Mouse (Mus musculus) liver, embryonic 16.5 days (tissue): Measurements from ENCODE around the gene Spo11. TPM values are rescaled to one million over a fixed set of nuclear protein-coding genes. Genes with fewer than 3 reads are reported as not detected.

Source experiments
- ATAC-seq: fragments of 200-750 bp; cut with Nextera tagmentation; 2 replicates; pipeline ENCODE4 v1.8.0; 2017; ENCODE audit warnings: low read depth, mild to moderate bottlenecking, moderate number of reproducible peaks, moderate library complexity
- H3K27ac ChIP-seq: fragments of 300-500 bp; sonication (generic); 2 replicates; pipeline ENCODE4 v1.5.1; 2014; ENCODE audit warnings: mild to moderate bottlenecking, low read length
- H3K27me3 ChIP-seq: fragments of 300-500 bp; sonication (generic); 2 replicates; pipeline ENCODE4 v1.6.1; 2014; ENCODE audit warnings: low read depth, low read length, mixed read lengths; ENCODE audit not compliant: control insufficient read depth, insufficient read depth
- H3K36me3 ChIP-seq: fragments of 300-500 bp; sonication (generic); 2 replicates; pipeline ENCODE4 v1.6.1; 2014; ENCODE audit warnings: mild to moderate bottlenecking; ENCODE audit not compliant: control insufficient read depth, insufficient read depth
- H3K4me1 ChIP-seq: fragments of 300-500 bp; sonication (generic); 2 replicates; pipeline ENCODE4 v1.6.1; 2014; ENCODE audit warnings: low read depth, low read length, mixed read lengths; ENCODE audit not compliant: control insufficient read depth
- H3K4me2 ChIP-seq: fragments of 300-500 bp; sonication (generic); 2 replicates; pipeline ENCODE4 v1.6.1; 2014; ENCODE audit warnings: low read depth, low read length, mixed read lengths
- H3K4me3 ChIP-seq: fragments of 300-500 bp; sonication (generic); 2 replicates; pipeline ENCODE4 v1.5.1; 2014; ENCODE audit warnings: low read depth, mild to moderate bottlenecking, low read length
- H3K9ac ChIP-seq: fragments of 300-500 bp; sonication (generic); 2 replicates; pipeline ENCODE4 v1.6.1; 2014; ENCODE audit warnings: low read depth, low read length
- H3K9me3 ChIP-seq: fragments of 300-500 bp; sonication (generic); replicated peaks from 2 replicates; pipeline ENCODE4 v1.6.1; 2016; ENCODE audit warnings: low read length; ENCODE audit not compliant: control insufficient read depth
- WGBS: fragments of 180-500 bp; shearing (Covaris S2); extraction: QIAGEN DNeasy Blood & Tissue Kit; methylation state at CpG from one replicate; pipeline ENCODE4 v1.1.7; 2014; ENCODE audit not compliant: insufficient replicate concordance; 5-methylcytosine and 5-hydroxymethylcytosine counted together
- polyA plus RNA-seq: library from polyadenylated mRNA; unstranded; fragments of >200 nt; fragmentation: Nextera tagmentation; extraction: Ambion mirVana; gene quantifications from 2 replicates; pipeline ENCODE4 v1.2.1, GENCODE M21; 2015

Gene Spo11
- polyA plus RNA-seq, 1 experiment from 2014 or later: not detected

DNA sequence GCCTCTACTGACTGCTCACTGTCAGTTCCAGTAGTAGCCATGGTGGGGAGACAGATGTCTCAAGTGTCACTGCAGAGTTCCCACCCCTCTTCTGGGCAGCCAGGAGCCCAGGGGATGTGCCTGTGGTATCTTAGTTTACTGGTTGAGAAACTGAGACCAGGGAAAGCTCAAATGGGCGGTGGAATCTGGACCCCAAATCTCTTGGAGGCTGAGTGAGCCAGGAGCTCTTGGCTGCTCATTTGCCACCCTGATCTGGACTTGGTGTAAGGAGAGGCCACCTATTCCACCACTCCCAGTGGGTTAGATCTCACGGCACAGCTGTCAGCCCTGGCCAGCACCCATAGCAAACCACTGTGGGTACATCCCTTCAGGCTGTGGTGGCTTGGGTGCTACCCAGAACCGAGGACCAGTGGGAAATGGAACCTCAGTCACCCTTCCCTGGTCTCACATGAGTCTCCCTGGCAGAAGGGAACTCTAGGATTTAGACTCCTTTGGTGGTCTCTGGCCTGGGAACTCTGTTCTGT lies 51.1 kb downstream of the Spo11 start:
- Histone ChIP-seq H3K9ac (peak overlapping the region; percentile 45), H3K27ac (peak overlapping the region; percentile 91), H3K4me3 (peak overlapping the region; percentile 98), H3K36me3 (peaks cover 99% of the 10 kb centered on the region), H3K9me3 (no peaks in the 10 kb centered on the region), H3K4me2 (peak overlapping the region; percentile 86), H3K4me1 (peaks cover 98% of the 10 kb centered on the region), H3K27me3 (no peaks in the 10 kb centered on the region)
- 87% methylated on average over 3 of the region's 3 CpGs for WGBS
- no peak for ATAC-seq

DNA sequence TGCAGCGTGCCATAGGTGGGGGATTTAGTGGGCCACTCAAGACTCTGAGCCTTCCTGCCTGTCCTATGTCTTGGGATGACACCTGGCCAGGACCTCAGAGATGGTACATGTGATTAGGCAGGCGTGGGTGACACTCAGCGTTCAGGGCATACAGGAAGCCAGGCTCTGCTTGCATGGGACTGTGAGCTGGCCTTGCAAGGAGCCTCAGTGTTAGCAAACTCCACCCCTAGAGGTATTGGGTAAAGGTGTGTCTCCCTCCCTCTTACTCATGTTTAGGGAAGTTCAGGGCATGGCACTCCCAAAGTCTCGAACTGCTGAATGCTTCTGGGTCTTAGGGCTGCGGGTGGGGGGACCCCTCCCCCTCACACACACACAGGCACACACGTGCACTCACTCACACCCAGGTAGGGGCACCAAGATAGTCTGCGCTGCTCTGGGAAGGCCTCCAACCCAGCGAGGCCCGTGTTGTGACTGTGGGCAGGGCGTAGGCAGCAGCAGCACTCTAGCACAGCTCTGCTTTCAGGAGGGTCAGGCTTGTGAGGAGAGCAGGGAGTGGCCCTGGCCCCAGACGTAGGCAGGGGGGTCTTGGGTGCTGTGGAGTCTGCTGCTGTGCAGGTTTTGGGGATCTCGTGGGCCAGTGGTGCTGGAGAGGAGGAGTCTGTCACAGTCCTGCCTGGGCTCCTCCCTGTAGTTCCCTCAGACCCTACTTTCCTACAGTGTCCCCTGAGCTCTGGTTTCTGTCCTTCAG lies 53.3 kb downstream of the Spo11 start:
- H3K9ac ChIP-seq: peak overlapping the region; percentile 32; the same call in 1 of the 2 replicates

DNA sequence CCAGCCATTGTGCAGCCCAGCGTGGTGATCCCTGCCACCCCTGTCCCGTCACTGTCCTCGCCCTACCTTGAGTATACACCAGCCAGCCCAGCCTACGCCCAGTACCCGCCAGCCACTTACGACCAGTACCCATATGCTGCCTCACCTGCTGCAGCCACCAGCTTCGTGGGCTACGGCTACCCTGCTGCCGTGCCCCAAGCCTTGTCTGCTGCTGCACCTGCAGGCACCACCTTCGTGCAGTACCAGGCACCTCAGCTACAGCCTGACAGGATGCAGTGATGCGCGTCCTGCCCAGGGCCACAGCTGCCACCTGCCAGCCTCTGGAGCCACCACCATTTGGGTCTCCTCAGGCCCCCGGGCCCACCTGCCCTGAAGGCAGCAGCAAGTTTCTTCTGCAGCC lies 56.0 kb downstream of the Spo11 start:
- WGBS: 82% methylated on average over 13 of the region's 13 CpGs
- Histone ChIP-seq H3K27me3 (no peaks in the 10 kb centered on the region), H3K9me3 (no peaks in the 10 kb centered on the region), H3K4me3 (peak overlapping the region; percentile 26), H3K9ac (peak overlapping the region; percentile 83), H3K27ac (peak overlapping the region; percentile 100), H3K36me3 (peaks cover 74% of the 10 kb centered on the region), H3K4me2 (peak overlapping the region; percentile 67), H3K4me1 (peaks cover 97% of the 10 kb centered on the region)
- ATAC-seq: no peak

More for the DNA sequence above, 53.3 kb downstream of the Spo11 start:
- no peak for ATAC-seq
- Histone ChIP-seq H3K4me3 (peak overlapping the region; percentile 18), H3K27ac (peak overlapping the region; percentile 72), H3K4me2 (peak overlapping the region; percentile 38; the same call in 1 of the 2 replicates), H3K9me3 (no peaks in the 10 kb centered on the region), H3K27me3 (no peaks in the 10 kb centered on the region), H3K4me1 (peaks cover 100% of the 10 kb centered on the region), H3K36me3 (peaks cover 96% of the 10 kb centered on the region)
- WGBS: 55% methylated on average over 12 of the region's 12 CpGs

DNA sequence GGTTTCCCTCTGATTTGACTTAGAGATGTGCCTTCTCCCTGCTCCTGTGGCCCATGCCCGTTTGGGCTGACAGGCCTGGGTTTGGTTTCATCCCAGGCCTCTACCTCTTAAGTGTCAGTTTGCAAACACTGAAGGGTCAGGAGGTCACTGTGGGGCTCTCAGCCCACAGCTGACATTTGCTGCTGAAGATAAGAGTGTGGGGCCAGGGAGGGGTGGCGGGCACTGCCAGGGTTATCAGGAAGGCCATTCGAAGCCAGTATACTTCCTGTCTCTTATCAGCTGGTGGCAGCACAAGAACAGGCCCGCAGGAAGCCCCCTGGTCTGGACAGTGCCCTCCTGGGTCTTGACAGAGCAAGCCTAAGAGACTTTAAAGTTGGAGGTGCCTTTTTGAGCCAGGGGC lies 57.5 kb downstream of the Spo11 start:
- Histone ChIP-seq H3K9me3 (no peaks in the 10 kb centered on the region), H3K4me3 (peak overlapping the region; percentile 26), H3K27ac (peak overlapping the region; percentile 100), H3K4me2 (peak overlapping the region; percentile 67), H3K9ac (peak overlapping the region; percentile 83), H3K27me3 (no peaks in the 10 kb centered on the region), H3K4me1 (peaks cover 97% of the 10 kb centered on the region), H3K36me3 (peaks cover 60% of the 10 kb centered on the region)
- 9% methylated on average over 4 of the region's 4 CpGs for WGBS
- ATAC-seq: peak; percentile 62

DNA sequence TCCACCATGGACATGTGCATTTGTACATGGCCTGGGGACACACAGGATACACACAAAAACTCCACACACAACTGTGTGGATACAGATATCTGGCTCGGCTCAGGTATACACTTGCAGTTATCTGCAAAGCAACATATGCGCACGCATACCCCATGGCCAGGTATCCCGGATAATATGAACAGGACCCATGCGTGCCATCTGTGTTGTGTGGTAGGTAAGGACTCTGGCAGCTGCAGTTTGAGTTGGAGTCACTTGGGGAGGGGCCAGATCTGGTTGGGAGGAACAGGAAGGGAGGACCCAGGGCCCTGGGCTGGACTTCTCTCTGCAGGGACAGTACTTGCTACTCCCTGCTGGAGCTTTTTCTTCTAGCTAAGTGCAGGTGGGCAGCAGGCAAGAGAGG lies 58.2 kb downstream of the Spo11 start:
- Histone ChIP-seq H3K4me2 (peak overlapping the region; percentile 67), H3K9me3 (no peaks in the 10 kb centered on the region), H3K4me1 (peaks cover 97% of the 10 kb centered on the region), H3K36me3 (peaks cover 53% of the 10 kb centered on the region), H3K4me3 (peak overlapping the region; percentile 26), H3K27me3 (no peaks in the 10 kb centered on the region), H3K27ac (peak overlapping the region; percentile 100), H3K9ac (peak overlapping the region; percentile 83)
- no peak for ATAC-seq
- 34% methylated on average over 5 of the region's 5 CpGs for WGBS

DNA sequence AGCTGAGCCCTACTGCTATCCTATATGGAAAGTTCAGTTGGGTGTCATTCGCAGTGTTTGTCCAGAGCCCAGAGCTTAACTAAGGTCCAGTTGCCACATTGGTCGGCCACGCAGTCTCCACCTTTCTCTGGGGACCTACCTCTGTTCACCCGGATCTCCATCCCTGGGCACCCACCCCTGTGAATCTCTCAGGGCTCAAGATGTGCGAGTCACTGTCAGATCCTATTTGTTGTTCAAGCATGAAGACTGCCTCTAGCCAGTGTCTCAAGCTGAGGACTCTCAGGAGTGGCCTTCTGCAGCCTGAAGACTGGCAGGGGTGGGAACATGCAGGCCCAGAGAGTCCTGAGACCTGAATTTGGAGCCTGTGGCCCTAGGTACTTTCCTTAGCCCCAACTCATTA lies 58.6 kb downstream of the Spo11 start:
- no peaks in the 10 kb centered on the region for H3K9me3 ChIP-seq
- no peaks in the 10 kb centered on the region for H3K27me3 ChIP-seq
- H3K4me2 ChIP-seq: peak overlapping the region; percentile 67
- H3K4me3 ChIP-seq: peak overlapping the region; percentile 32
- peak overlapping the region; percentile 100 for H3K27ac ChIP-seq
- H3K36me3 ChIP-seq: peaks cover 49% of the 10 kb centered on the region
- H3K9ac ChIP-seq: peak overlapping the region; percentile 83
- no peak for ATAC-seq
- WGBS: 62% methylated on average over 5 of the region's 5 CpGs
- H3K4me1 ChIP-seq: peaks cover 97% of the 10 kb centered on the region

DNA sequence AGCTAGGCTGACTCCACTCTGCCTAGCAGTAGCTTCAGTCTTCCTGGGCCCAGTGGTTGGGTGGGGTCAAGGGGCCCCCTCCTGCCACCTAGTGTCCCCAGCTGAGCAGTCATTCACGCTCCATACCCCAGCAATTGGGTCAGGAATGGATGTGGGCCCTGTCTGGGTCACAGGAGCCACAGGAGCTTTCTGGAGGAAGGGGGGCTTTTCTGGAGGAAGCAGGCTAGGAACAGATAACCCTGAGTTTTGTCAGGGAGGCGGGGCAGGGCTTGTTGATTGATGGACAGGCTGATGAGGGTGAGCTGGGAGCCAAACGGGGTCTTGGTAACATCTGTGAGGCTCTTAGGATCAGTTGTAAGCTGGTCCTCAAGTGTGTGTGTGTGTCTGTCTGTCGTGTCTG lies 59.1 kb downstream of the Spo11 start:
- Histone ChIP-seq H3K9ac (peak overlapping the region; percentile 83), H3K4me2 (peak overlapping the region; percentile 67), H3K36me3 (peaks cover 44% of the 10 kb centered on the region), H3K9me3 (no peaks in the 10 kb centered on the region), H3K27ac (peak overlapping the region; percentile 100), H3K4me1 (peaks cover 97% of the 10 kb centered on the region), H3K27me3 (no peaks in the 10 kb centered on the region), H3K4me3 (peak overlapping the region; percentile 32)
- ATAC-seq: no peak
- WGBS: 21% methylated on average over 4 of the region's 4 CpGs

DNA sequence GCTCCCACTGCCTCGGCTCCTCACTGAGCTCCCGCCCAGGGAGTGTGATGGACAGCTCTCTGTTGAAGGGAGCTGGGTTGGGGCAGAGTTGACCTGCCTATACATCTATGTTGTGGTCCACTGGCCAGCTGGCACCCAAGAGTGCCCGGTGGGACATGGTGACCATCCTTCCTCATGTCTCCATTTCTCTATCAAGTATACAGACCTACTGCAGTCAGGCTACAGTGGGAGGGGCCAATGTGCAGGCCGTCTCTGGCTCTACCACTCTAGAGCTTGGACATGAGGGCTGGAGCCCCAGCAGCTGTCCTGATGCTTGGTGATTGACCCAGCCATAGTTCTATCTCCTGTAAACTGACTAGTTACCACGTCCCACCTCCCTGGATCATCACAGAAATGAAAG lies 59.8 kb downstream of the Spo11 start:
- peak overlapping the region; percentile 67 for H3K4me2 ChIP-seq

More for the DNA sequence above, 59.8 kb downstream of the Spo11 start:
- Histone ChIP-seq H3K4me3 (peak overlapping the region; percentile 36), H3K9me3 (no peaks in the 10 kb centered on the region), H3K27me3 (no peaks in the 10 kb centered on the region), H3K9ac (peak overlapping the region; percentile 83), H3K27ac (peak overlapping the region; percentile 100), H3K36me3 (peaks cover 37% of the 10 kb centered on the region), H3K4me1 (peaks cover 97% of the 10 kb centered on the region)
- WGBS: 23% methylated on average over 5 of the region's 5 CpGs
- ATAC-seq: no peak
